Mouse (Mus musculus): ENCODE data around the gene Stub1. TPM values are rescaled to one million over a fixed set of nuclear protein-coding genes. Genes with fewer than 3 reads are reported as not detected.
A peak's percentile ranks its signal among the peaks of the same experiment; 100 is the strongest.
"Not testable (repeated sequence)": the region's sequence is repeated elsewhere in the genome, so short reads cannot be mapped to it uniquely, and the experiment has no call there.

Stub1 gene
- polyA plus RNA-seq, 1 experiment = 196 TPM

GRCm38 (mm10) chr17:25872676-25873075 lies 39.5 kb upstream of the Stub1 start:
- H3ac ChIP-seq (ENCODE audit: control insufficient read depth, insufficient read length) = no peak overlapping the region
- no peaks in the 10 kb centered on the region for H3K36me3 ChIP-seq (ENCODE audit: control insufficient read depth, insufficient read depth)
- no peak for TF ChIP-seq POLR2A (IDR thresholded peaks at IDR 0.05; ENCODE audit: insufficient read length, low read depth)
- TF ChIP-seq POLR2AphosphoS2 (IDR thresholded peaks at IDR 0.05; ENCODE audit: insufficient read length, low read depth) = no peak
- TF ChIP-seq SRF (IDR thresholded peaks at IDR 0.05; ENCODE audit: control insufficient read depth, insufficient read length, low read depth) = no peak
- H3K27me3 ChIP-seq (ENCODE audit: control insufficient read depth, insufficient read depth, insufficient read length) = no peaks in the 10 kb centered on the region
- no peak overlapping the region for H3K4me3 ChIP-seq
- H3K4me2 ChIP-seq (ENCODE audit: low read depth) = no peak overlapping the region
- H3K79me2 ChIP-seq (ENCODE audit: control insufficient read depth, insufficient read depth) = peaks cover 4% of the 10 kb centered on the region

GRCm38 (mm10) chr17:25871566-25871965 lies 38.4 kb upstream of the Stub1 start:
- not testable (repeated sequence) for H3ac ChIP-seq (ENCODE audit: control insufficient read depth, insufficient read length); H3K4me3 ChIP-seq

GRCm38 (mm10) chr17:25869954-25870353 lies 36.8 kb upstream of the Stub1 start:
- Histone ChIP-seq H3ac (ENCODE audit: control insufficient read depth, insufficient read length) (no peak overlapping the region), H3K36me3 (ENCODE audit: control insufficient read depth, insufficient read depth) (no peaks in the 10 kb centered on the region), H3K4me3 (no peak overlapping the region), H3K4me2 (ENCODE audit: low read depth) (no peak overlapping the region), H3K79me2 (ENCODE audit: control insufficient read depth, insufficient read depth) (no peaks in the 10 kb centered on the region), H3K27me3 (ENCODE audit: control insufficient read depth, insufficient read depth, insufficient read length) (no peaks in the 10 kb centered on the region)
- TF ChIP-seq TCF12 (IDR thresholded peaks at IDR 0.05; ENCODE audit: insufficient read depth, poor library complexity, severe bottlenecking) (no peak), POLR2AphosphoS2 (IDR thresholded peaks at IDR 0.05; ENCODE audit: insufficient read length, low read depth) (no peak), CEBPB (IDR thresholded peaks at IDR 0.05; ENCODE audit: insufficient read depth, poor library complexity, severe bottlenecking) (no peak), SRF (IDR thresholded peaks at IDR 0.05; ENCODE audit: control insufficient read depth, insufficient read length, low read depth) (no peak), MAX (IDR thresholded peaks at IDR 0.05; ENCODE audit: low read depth) (no peak), TCF3 (IDR thresholded peaks at IDR 0.05; ENCODE audit: insufficient read length, low read depth) (no peak), REST (IDR thresholded peaks at IDR 0.05; ENCODE audit: insufficient read depth, insufficient read length) (no peak), MYOD1 (IDR thresholded peaks at IDR 0.05; ENCODE audit: control insufficient read depth in 1 of 3, insufficient read length in 2 of 3, low read depth in 2 of 3) (no peak), USF1 (IDR thresholded peaks at IDR 0.05; ENCODE audit: low read depth) (no peak), MYOG (IDR thresholded peaks at IDR 0.05; ENCODE audit: control insufficient read depth in 1 of 3, insufficient read depth in 1 of 3, insufficient read length in 2 of 3, low read depth in 2 of 3) (no peak), POLR2A (IDR thresholded peaks at IDR 0.05; ENCODE audit: insufficient read length, low read depth) (no peak), E2F4 (IDR thresholded peaks at IDR 0.05; ENCODE audit: insufficient read depth) (no peak)

More at GRCm38 (mm10) chr17:25871566-25871965, 38.4 kb upstream of the Stub1 start:
- H3K27me3 ChIP-seq (ENCODE audit: control insufficient read depth, insufficient read depth, insufficient read length); H3K79me2 ChIP-seq (ENCODE audit: control insufficient read depth, insufficient read depth); H3K4me2 ChIP-seq (ENCODE audit: low read depth); H3K36me3 ChIP-seq (ENCODE audit: control insufficient read depth, insufficient read depth): not testable (repeated sequence)

GRCm38 (mm10) chr17:25869498-25869897 lies 36.3 kb upstream of the Stub1 start:
- Histone ChIP-seq H3K36me3 (ENCODE audit: control insufficient read depth, insufficient read depth) (no peaks in the 10 kb centered on the region), H3ac (ENCODE audit: control insufficient read depth, insufficient read length) (no peak overlapping the region), H3K79me2 (ENCODE audit: control insufficient read depth, insufficient read depth) (no peaks in the 10 kb centered on the region), H3K4me2 (ENCODE audit: low read depth) (no peak overlapping the region), H3K27me3 (ENCODE audit: control insufficient read depth, insufficient read depth, insufficient read length) (no peaks in the 10 kb centered on the region), H3K4me3 (no peak overlapping the region)
- TF ChIP-seq TCF12 (IDR thresholded peaks at IDR 0.05; ENCODE audit: insufficient read depth, poor library complexity, severe bottlenecking) = no peak
- no peak for TF ChIP-seq TCF3 (IDR thresholded peaks at IDR 0.05; ENCODE audit: insufficient read length, low read depth)
- TF ChIP-seq MYOD1 (IDR thresholded peaks at IDR 0.05; ENCODE audit: control insufficient read depth in 1 of 3, insufficient read length in 2 of 3, low read depth in 2 of 3) = no peak
- no peak for TF ChIP-seq REST (IDR thresholded peaks at IDR 0.05; ENCODE audit: insufficient read depth, insufficient read length)
- no peak for TF ChIP-seq USF1 (IDR thresholded peaks at IDR 0.05; ENCODE audit: low read depth)
- no peak for TF ChIP-seq MYOG (IDR thresholded peaks at IDR 0.05; ENCODE audit: control insufficient read depth in 1 of 3, insufficient read depth in 1 of 3, insufficient read length in 2 of 3, low read depth in 2 of 3)
- TF ChIP-seq MAX (IDR thresholded peaks at IDR 0.05; ENCODE audit: low read depth) = no peak
- TF ChIP-seq SRF (IDR thresholded peaks at IDR 0.05; ENCODE audit: control insufficient read depth, insufficient read length, low read depth) = no peak
- TF ChIP-seq POLR2AphosphoS2 (IDR thresholded peaks at IDR 0.05; ENCODE audit: insufficient read length, low read depth) = no peak
- no peak for TF ChIP-seq CEBPB (IDR thresholded peaks at IDR 0.05; ENCODE audit: insufficient read depth, poor library complexity, severe bottlenecking)
- no peak for TF ChIP-seq POLR2A (IDR thresholded peaks at IDR 0.05; ENCODE audit: insufficient read length, low read depth)
- no peak for TF ChIP-seq E2F4 (IDR thresholded peaks at IDR 0.05; ENCODE audit: insufficient read depth)

GRCm38 (mm10) chr17:25868601-25869191 lies 35.5 kb upstream of the Stub1 start, which contains the start of gene Mcrip2:
Mcrip2 (minus strand) TSS chr17:25868764.
- H3K36me3 ChIP-seq (ENCODE audit: control insufficient read depth, insufficient read depth) = no peaks in the 10 kb centered on the region
- H3ac ChIP-seq (ENCODE audit: control insufficient read depth, insufficient read length) = peak within 1 kb of the TSS; percentile 25
- H3K79me2 ChIP-seq (ENCODE audit: control insufficient read depth, insufficient read depth) = no peaks in the 10 kb centered on the region
- TF ChIP-seq REST (IDR thresholded peaks at IDR 0.05; ENCODE audit: insufficient read depth, insufficient read length) (no peak), POLR2AphosphoS2 (IDR thresholded peaks at IDR 0.05; ENCODE audit: insufficient read length, low read depth) (peak; percentile 63), POLR2A (IDR thresholded peaks at IDR 0.05; ENCODE audit: insufficient read length, low read depth) (peak; percentile 69)
- H3K4me3 ChIP-seq = peak within 1 kb of the TSS; percentile 34
- peak within 1 kb of the TSS; percentile 99 for H3K4me2 ChIP-seq (ENCODE audit: low read depth)
- H3K27me3 ChIP-seq (ENCODE audit: control insufficient read depth, insufficient read depth, insufficient read length) = no peaks in the 10 kb centered on the region
